Mouse (Mus musculus): ENCODE data around the gene Plscr2. TPM values are rescaled to one million over a fixed set of nuclear protein-coding genes. Genes with fewer than 3 reads are reported as not detected.

The Plscr2 gene
- polyA plus RNA-seq (2014; fragmentation: Nextera tagmentation; extraction: Ambion mirVana): 0.98 and 1.1 TPM in 2 replicates

- H3K36me3 ChIP-seq (ENCODE audit: control insufficient read depth, insufficient read depth, low read length): peaks cover 1% of the 10 kb centered on the region; the same call in 1 of the 2 replicates
- no peak within 1 kb of the TSS for H3K9ac ChIP-seq (replicated peaks; ENCODE audit: low read depth, low read length)
- no peaks in the 10 kb centered on the region for H3K9me3 ChIP-seq (ENCODE audit: control insufficient read depth, low read depth, low read length)
- H3K4me3 ChIP-seq (ENCODE audit: low read depth, low read length): no peak within 1 kb of the TSS
- peak within 1 kb of the TSS; percentile 15; the same call in 1 of the 2 replicates for H3K27ac ChIP-seq (ENCODE audit: low read length)
- no peak within 1 kb of the TSS for H3K4me2 ChIP-seq (replicated peaks; ENCODE audit: low read depth, low read length)
- no peak for ATAC-seq (ENCODE audit: insufficient number of reproducible peaks, insufficient read depth, low FRiP score, low read depth)
- peaks cover 13% of the 10 kb centered on the region for H3K4me1 ChIP-seq (ENCODE audit: control insufficient read depth, insufficient read depth, low read length)
- WGBS: 54% methylated on average over 9 of the region's 9 CpGs
- H3K27me3 ChIP-seq (ENCODE audit: control insufficient read depth, insufficient read depth, low read length): no peaks in the 10 kb centered on the region
These were observed at the start of gene Plscr2 for GRCm38 (mm10) chr9:92275486-92276207. Gene Plscr2 (plus strand): TSS chr9:92275602.

- WGBS: 59% methylated on average over 3 of the region's 3 CpGs
These were observed 49.2 kb upstream of the Plscr2 start for GRCm38 (mm10) chr9:92226127-92226655.

GRCm38 (mm10) chr9:92226795-92227194, 48.6 kb upstream of the Plscr2 start:
- no peak overlapping the region for H3K27ac ChIP-seq (ENCODE audit: low read length)
- no peaks in the 10 kb centered on the region for H3K36me3 ChIP-seq (ENCODE audit: control insufficient read depth, insufficient read depth, low read length)
- H3K4me2 ChIP-seq (replicated peaks; ENCODE audit: low read depth, low read length): no peak overlapping the region
- no peaks in the 10 kb centered on the region for H3K4me1 ChIP-seq (ENCODE audit: control insufficient read depth, insufficient read depth, low read length)
- no peaks in the 10 kb centered on the region for H3K9me3 ChIP-seq (ENCODE audit: control insufficient read depth, low read depth, low read length)
- H3K9ac ChIP-seq (replicated peaks; ENCODE audit: low read depth, low read length): no peak overlapping the region
- ATAC-seq (ENCODE audit: insufficient number of reproducible peaks, insufficient read depth, low FRiP score, low read depth): no peak
- no peaks in the 10 kb centered on the region for H3K27me3 ChIP-seq (ENCODE audit: control insufficient read depth, insufficient read depth, low read length)
- no peak overlapping the region for H3K4me3 ChIP-seq (ENCODE audit: low read depth, low read length)
- WGBS: 75% methylated on average over 3 of the region's 3 CpGs

More at GRCm38 (mm10) chr9:92226127-92226655, 49.2 kb upstream of the Plscr2 start:
- no peak overlapping the region for H3K4me3 ChIP-seq (ENCODE audit: low read depth, low read length)
- no peak overlapping the region for H3K27ac ChIP-seq (ENCODE audit: low read length)
- no peaks in the 10 kb centered on the region for H3K27me3 ChIP-seq (ENCODE audit: control insufficient read depth, insufficient read depth, low read length)
- ATAC-seq (ENCODE audit: insufficient number of reproducible peaks, insufficient read depth, low FRiP score, low read depth): no peak
- no peaks in the 10 kb centered on the region for H3K4me1 ChIP-seq (ENCODE audit: control insufficient read depth, insufficient read depth, low read length)
- no peak overlapping the region for H3K9ac ChIP-seq (replicated peaks; ENCODE audit: low read depth, low read length)
- no peaks in the 10 kb centered on the region for H3K36me3 ChIP-seq (ENCODE audit: control insufficient read depth, insufficient read depth, low read length)
- H3K9me3 ChIP-seq (ENCODE audit: control insufficient read depth, low read depth, low read length): no peaks in the 10 kb centered on the region
- H3K4me2 ChIP-seq (replicated peaks; ENCODE audit: low read depth, low read length): no peak overlapping the region

- Histone ChIP-seq H3K9me3 (ENCODE audit: control insufficient read depth, low read depth, low read length) (no peaks in the 10 kb centered on the region), H3K36me3 (ENCODE audit: control insufficient read depth, insufficient read depth, low read length) (no peaks in the 10 kb centered on the region), H3K27me3 (ENCODE audit: control insufficient read depth, insufficient read depth, low read length) (no peaks in the 10 kb centered on the region), H3K9ac (replicated peaks; ENCODE audit: low read depth, low read length) (no peak overlapping the region), H3K27ac (ENCODE audit: low read length) (no peak overlapping the region), H3K4me2 (replicated peaks; ENCODE audit: low read depth, low read length) (no peak overlapping the region), H3K4me3 (ENCODE audit: low read depth, low read length) (no peak overlapping the region), H3K4me1 (ENCODE audit: control insufficient read depth, insufficient read depth, low read length) (no peaks in the 10 kb centered on the region)
- ATAC-seq (ENCODE audit: insufficient number of reproducible peaks, insufficient read depth, low FRiP score, low read depth): no peak
- 80% methylated on average over 16 of the region's 16 CpGs for WGBS
These were observed 46.3 kb upstream of the Plscr2 start for GRCm38 (mm10) chr9:92228867-92229832.

- Histone ChIP-seq H3K9ac (replicated peaks; ENCODE audit: low read depth, low read length) (no peak overlapping the region), H3K4me3 (ENCODE audit: low read depth, low read length) (no peak overlapping the region), H3K27ac (ENCODE audit: low read length) (no peak overlapping the region), H3K36me3 (ENCODE audit: control insufficient read depth, insufficient read depth, low read length) (no peaks in the 10 kb centered on the region), H3K27me3 (ENCODE audit: control insufficient read depth, insufficient read depth, low read length) (no peaks in the 10 kb centered on the region), H3K4me2 (replicated peaks; ENCODE audit: low read depth, low read length) (no peak overlapping the region), H3K4me1 (ENCODE audit: control insufficient read depth, insufficient read depth, low read length) (no peaks in the 10 kb centered on the region), H3K9me3 (ENCODE audit: control insufficient read depth, low read depth, low read length) (no peaks in the 10 kb centered on the region)
- WGBS: 41% methylated on average over 2 of the region's 2 CpGs
- no peak for ATAC-seq (ENCODE audit: insufficient number of reproducible peaks, insufficient read depth, low FRiP score, low read depth)
These were observed 45.6 kb upstream of the Plscr2 start for GRCm38 (mm10) chr9:92229833-92230205.

GRCm38 (mm10) chr9:92234901-92235458, 40.4 kb upstream of the Plscr2 start:
- H3K36me3 ChIP-seq (ENCODE audit: control insufficient read depth, insufficient read depth, low read length): no peaks in the 10 kb centered on the region
- no peaks in the 10 kb centered on the region for H3K4me1 ChIP-seq (ENCODE audit: control insufficient read depth, insufficient read depth, low read length)
- no peaks in the 10 kb centered on the region for H3K27me3 ChIP-seq (ENCODE audit: control insufficient read depth, insufficient read depth, low read length)
- no peak for ATAC-seq (ENCODE audit: insufficient number of reproducible peaks, insufficient read depth, low FRiP score, low read depth)
- H3K4me2 ChIP-seq (replicated peaks; ENCODE audit: low read depth, low read length): no peak overlapping the region
- H3K4me3 ChIP-seq (ENCODE audit: low read depth, low read length): no peak overlapping the region
- no peak overlapping the region for H3K27ac ChIP-seq (ENCODE audit: low read length)
- H3K9ac ChIP-seq (replicated peaks; ENCODE audit: low read depth, low read length): no peak overlapping the region
- no peaks in the 10 kb centered on the region for H3K9me3 ChIP-seq (ENCODE audit: control insufficient read depth, low read depth, low read length)
- WGBS: 87% methylated on average over 11 of the region's 11 CpGs

- ATAC-seq (ENCODE audit: insufficient number of reproducible peaks, insufficient read depth, low FRiP score, low read depth): no peak
- H3K4me3 ChIP-seq (ENCODE audit: low read depth, low read length): no peak overlapping the region
- no peak overlapping the region for H3K27ac ChIP-seq (ENCODE audit: low read length)
- H3K27me3 ChIP-seq (ENCODE audit: control insufficient read depth, insufficient read depth, low read length): no peaks in the 10 kb centered on the region
- WGBS: 79% methylated on average over 7 of the region's 7 CpGs
- no peaks in the 10 kb centered on the region for H3K9me3 ChIP-seq (ENCODE audit: control insufficient read depth, low read depth, low read length)
- H3K36me3 ChIP-seq (ENCODE audit: control insufficient read depth, insufficient read depth, low read length): no peaks in the 10 kb centered on the region
- H3K9ac ChIP-seq (replicated peaks; ENCODE audit: low read depth, low read length): no peak overlapping the region
- H3K4me1 ChIP-seq (ENCODE audit: control insufficient read depth, insufficient read depth, low read length): peaks cover 8% of the 10 kb centered on the region
- no peak overlapping the region for H3K4me2 ChIP-seq (replicated peaks; ENCODE audit: low read depth, low read length)
These were observed 26.5 kb upstream of the Plscr2 start for GRCm38 (mm10) chr9:92248773-92249446.

- Histone ChIP-seq H3K4me1 (ENCODE audit: control insufficient read depth, insufficient read depth, low read length) (peaks cover 8% of the 10 kb centered on the region), H3K9ac (replicated peaks; ENCODE audit: low read depth, low read length) (peak within 1 kb of the TSS; percentile 72), H3K4me2 (replicated peaks; ENCODE audit: low read depth, low read length) (peak within 1 kb of the TSS; percentile 51), H3K36me3 (ENCODE audit: control insufficient read depth, insufficient read depth, low read length) (no peaks in the 10 kb centered on the region), H3K4me3 (ENCODE audit: low read depth, low read length) (peak within 1 kb of the TSS; percentile 65), H3K9me3 (ENCODE audit: control insufficient read depth, low read depth, low read length) (no peaks in the 10 kb centered on the region), H3K27me3 (ENCODE audit: control insufficient read depth, insufficient read depth, low read length) (no peaks in the 10 kb centered on the region), H3K27ac (ENCODE audit: low read length) (peak within 1 kb of the TSS; percentile 94)
- ATAC-seq (ENCODE audit: insufficient number of reproducible peaks, insufficient read depth, low FRiP score, low read depth): no peak
- 27% methylated on average over 7 of the region's 7 CpGs for WGBS
These were observed 26.0 kb upstream of the Plscr2 start, which contains the start of gene Plscr1 for GRCm38 (mm10) chr9:92249447-92249852. Gene Plscr1 (plus strand): TSS chr9:92249750.
